Mouse (Mus musculus) heart, embryonic 16.5 days (tissue): ENCODE measurements around the gene BC048403. TPM values are rescaled to one million over a fixed set of nuclear protein-coding genes. Genes with fewer than 3 reads are reported as not detected.

Experiments
- ATAC-seq: fragments of 200-750 bp; cut with Nextera tagmentation; replicated peaks from 2 replicates; pipeline ENCODE4 v1.8.0; 2017; ENCODE audit warnings: moderate number of reproducible peaks; ENCODE audit not compliant: insufficient read depth, low FRiP score; ENCODE audit errors: extremely low read depth
- H3K27ac ChIP-seq: fragments of 300-500 bp; sonication (generic); 2 replicates; pipeline ENCODE4 v1.5.1; 2014; ENCODE audit warnings: mild to moderate bottlenecking, low read length, control low read depth, moderate library complexity
- H3K27me3 ChIP-seq: fragments of 300-500 bp; sonication (generic); 2 replicates; pipeline ENCODE4 v1.6.1; 2014; ENCODE audit warnings: low read length, mixed read lengths; ENCODE audit not compliant: control insufficient read depth, insufficient read depth
- H3K36me3 ChIP-seq: fragments of 300-500 bp; sonication (generic); 2 replicates; pipeline ENCODE4 v1.6.1; 2014; ENCODE audit not compliant: control insufficient read depth, insufficient read depth
- H3K4me1 ChIP-seq: fragments of 300-500 bp; sonication (generic); 2 replicates; pipeline ENCODE4 v1.6.1; 2014; ENCODE audit warnings: low read length, mixed read lengths; ENCODE audit not compliant: control insufficient read depth, insufficient read depth
- H3K4me2 ChIP-seq: fragments of 300-500 bp; sonication (generic); 2 replicates; pipeline ENCODE4 v1.6.1; 2014; ENCODE audit warnings: low read depth, mild to moderate bottlenecking, control low read depth, low read length
- H3K4me3 ChIP-seq: fragments of 300-500 bp; sonication (generic); 2 replicates; pipeline ENCODE4 v1.5.1; 2014; ENCODE audit warnings: mild to moderate bottlenecking, control low read depth, low read length
- H3K9ac ChIP-seq: fragments of 300-500 bp; sonication (generic); 2 replicates; pipeline ENCODE4 v1.6.1; 2014; ENCODE audit warnings: low read length, control low read depth
- H3K9me3 ChIP-seq: fragments of 300-500 bp; sonication (generic); replicated peaks from 2 replicates; pipeline ENCODE4 v1.6.1; 2016; ENCODE audit warnings: low read length; ENCODE audit not compliant: control insufficient read depth
- WGBS: fragments of 180-500 bp; shearing (Covaris S2); extraction: QIAGEN DNeasy Blood & Tissue Kit; methylation state at CpG from one replicate; pipeline ENCODE4 v1.1.7; 2014; 5-methylcytosine and 5-hydroxymethylcytosine counted together
- polyA plus RNA-seq: library from polyadenylated mRNA; unstranded; fragments of >200 nt; fragmentation: Nextera tagmentation; extraction: Ambion mirVana; gene quantifications from 2 replicates; pipeline ENCODE4 v1.2.1, GENCODE M21; 2015

Gene BC048403
- polyA plus RNA-seq, 1 experiment from 2014 or later: 1.9 TPM

DNA sequence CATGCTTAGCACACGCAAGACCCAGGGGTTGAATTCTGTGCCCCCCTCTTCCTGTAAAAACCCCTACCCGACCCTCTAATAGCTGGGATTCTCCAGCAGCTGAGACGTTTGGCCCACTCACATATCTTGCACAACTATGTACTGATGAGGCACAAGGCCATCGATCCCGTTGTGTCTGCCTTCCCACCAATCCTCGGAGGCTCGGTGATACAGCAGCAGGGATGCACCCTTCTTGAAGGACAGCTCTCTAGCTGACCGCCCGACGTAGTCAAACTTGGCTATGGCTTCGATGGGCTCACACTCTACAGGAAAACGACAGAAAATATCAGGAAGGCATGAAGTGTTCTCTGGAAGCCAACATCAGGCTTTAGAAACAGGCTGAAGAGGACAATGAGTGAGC lies 54.7 kb downstream of the BC048403 start:
- Histone ChIP-seq H3K36me3 (peaks cover 6% of the 10 kb centered on the region; the same call in 1 of the 2 replicates), H3K27me3 (no peaks in the 10 kb centered on the region), H3K4me2 (no peak overlapping the region), H3K27ac (no peak overlapping the region), H3K9me3 (no peaks in the 10 kb centered on the region), H3K4me1 (no peaks in the 10 kb centered on the region), H3K4me3 (no peak overlapping the region), H3K9ac (no peak overlapping the region)
- WGBS: 86% methylated on average over 12 of the region's 12 CpGs
- ATAC-seq: no peak

DNA sequence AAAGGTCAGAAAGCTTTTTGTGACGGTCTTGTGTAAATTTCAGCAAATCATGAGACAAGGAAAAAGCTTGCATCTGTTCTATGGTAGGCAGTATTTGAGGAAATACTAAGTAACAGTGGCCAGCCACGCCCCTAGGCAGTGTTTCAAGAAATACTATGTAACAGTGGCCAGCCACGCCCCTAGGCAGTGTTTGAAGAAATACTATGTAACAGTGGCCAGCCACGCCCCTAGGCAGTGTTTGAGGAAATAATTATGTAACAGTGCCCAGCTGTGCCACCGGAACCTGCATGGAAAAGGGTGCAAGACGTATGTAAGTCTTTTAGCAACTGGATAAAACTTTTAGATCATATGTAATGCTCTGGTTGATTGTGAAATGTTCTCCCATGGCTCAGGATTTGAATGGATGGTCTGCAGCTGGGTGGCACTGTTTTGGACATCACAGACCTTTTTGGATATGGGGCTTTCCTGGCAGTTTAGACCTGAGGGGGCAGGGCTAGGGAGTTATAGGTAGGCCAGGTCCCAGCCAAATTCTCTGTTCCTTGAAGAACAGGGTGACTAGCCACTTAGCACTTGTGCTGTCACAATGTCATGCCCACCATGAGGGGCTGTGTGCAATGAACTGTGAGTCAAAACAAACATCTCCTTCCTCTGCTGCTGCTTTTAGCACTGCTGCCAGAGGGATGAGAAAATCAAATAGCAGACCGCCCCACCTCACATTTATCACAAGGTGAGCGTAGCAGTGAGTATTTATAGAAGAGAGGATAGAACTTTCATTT lies 56.5 kb downstream of the BC048403 start:
- no peak for ATAC-seq
- Histone ChIP-seq H3K9ac (no peak overlapping the region), H3K27ac (no peak overlapping the region), H3K4me3 (no peak overlapping the region), H3K36me3 (peaks cover 9% of the 10 kb centered on the region), H3K4me1 (no peaks in the 10 kb centered on the region), H3K9me3 (no peaks in the 10 kb centered on the region), H3K4me2 (no peak overlapping the region), H3K27me3 (no peaks in the 10 kb centered on the region)
- WGBS: 65% methylated on average over 8 of the region's 8 CpGs

DNA sequence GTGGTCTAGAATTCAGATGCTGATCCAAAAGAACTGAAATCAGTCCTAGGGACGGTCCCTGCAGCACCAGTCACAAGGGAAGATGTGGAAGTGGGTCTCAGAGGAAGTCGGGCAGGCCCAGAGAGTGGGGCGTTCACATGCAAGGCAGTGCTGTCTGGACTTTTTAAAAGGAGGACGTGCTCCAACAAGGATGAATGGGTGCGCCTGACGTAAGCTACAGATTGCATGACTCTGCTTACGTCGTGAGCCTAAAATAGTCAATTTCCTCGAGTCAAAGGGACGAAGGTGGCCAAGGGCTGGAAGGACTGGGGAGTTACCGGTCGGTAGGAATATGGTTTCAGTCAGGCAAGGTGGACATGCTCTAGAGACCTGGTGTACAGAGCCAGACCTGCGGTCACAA lies 60.3 kb downstream of the BC048403 start:
- no peak for ATAC-seq
- WGBS: 88% methylated on average over 13 of the region's 13 CpGs
- H3K4me2 ChIP-seq: no peak overlapping the region
- no peak overlapping the region for H3K9ac ChIP-seq
- H3K27me3 ChIP-seq: no peaks in the 10 kb centered on the region
- H3K36me3 ChIP-seq: peaks cover 3% of the 10 kb centered on the region; the same call in 1 of the 2 replicates
- H3K9me3 ChIP-seq: no peaks in the 10 kb centered on the region
- no peak overlapping the region for H3K27ac ChIP-seq
- no peaks in the 10 kb centered on the region for H3K4me1 ChIP-seq
- H3K4me3 ChIP-seq: no peak overlapping the region

Other genes with a start within 250 kb of the BC048403 start
- gene Tbk1, start 153.2 kb upstream of the BC048403 start, polyA plus RNA-seq: 22.8 and 27.9 TPM in 2 replicates
- gene Xpot, start 113.6 kb upstream of the BC048403 start, polyA plus RNA-seq: 28.3 and 31.5 TPM in 2 replicates
- 0.05 and 0.14 TPM in 2 replicates for gene D930020B18Rik, start 98.3 kb upstream of the BC048403 start, polyA plus RNA-seq